Mouse (Mus musculus): ENCODE measurements around the gene Cox20. TPM values are rescaled to one million over a fixed set of nuclear protein-coding genes. Genes with fewer than 3 reads are reported as not detected.
"Not testable (repeated sequence)": the region's sequence is repeated elsewhere in the genome, so short reads cannot be mapped to it uniquely, and the experiment has no call there.

The Cox20 gene
- polyA plus RNA-seq, 1 experiment from 2014 or later: 167 TPM

DNA sequence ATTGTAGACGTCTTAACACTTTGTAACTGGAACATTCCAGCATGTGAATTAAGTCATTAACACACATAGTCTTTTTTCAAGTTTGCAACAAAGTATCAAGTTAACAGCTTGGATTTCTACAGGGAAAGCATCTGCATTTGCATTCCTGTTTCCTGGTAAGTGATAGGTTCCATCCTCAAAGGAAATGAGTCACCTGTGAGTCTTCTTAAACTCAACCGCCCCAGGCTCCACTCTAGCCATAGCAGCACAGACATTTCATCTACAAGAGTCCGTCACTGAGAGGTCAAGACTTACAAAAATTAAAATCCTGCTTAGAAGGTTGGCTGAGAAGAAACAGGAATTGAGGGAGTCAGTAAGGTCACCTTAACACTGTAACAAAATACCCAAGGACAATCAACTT lies 27.2 kb upstream of the Cox20 start:
- DNase-seq (ENCODE audit: low spot score): no peak
- Histone ChIP-seq H3K36me3 (ENCODE audit: control insufficient read depth, insufficient read depth, low read length) (no peaks in the 10 kb centered on the region), H3K4me1 (ENCODE audit: control insufficient read depth, insufficient read depth, low read length) (no peaks in the 10 kb centered on the region), H3K27me3 (replicated peaks; ENCODE audit: control insufficient read depth, insufficient read depth, low read length) (no peaks in the 10 kb centered on the region), H3K4me2 (ENCODE audit: low read length) (no peak overlapping the region), H3K4me3 (ENCODE audit: low read depth, low read length) (no peak overlapping the region), H3K9me3 (replicated peaks; ENCODE audit: control insufficient read depth, low read length) (no peaks in the 10 kb centered on the region), H3K9ac (ENCODE audit: low read length) (no peak overlapping the region), H3K27ac (ENCODE audit: low read depth, low read length) (no peak overlapping the region)
- ATAC-seq: no peak
- 90% methylated on average over 3 of the region's 3 CpGs for WGBS

DNA sequence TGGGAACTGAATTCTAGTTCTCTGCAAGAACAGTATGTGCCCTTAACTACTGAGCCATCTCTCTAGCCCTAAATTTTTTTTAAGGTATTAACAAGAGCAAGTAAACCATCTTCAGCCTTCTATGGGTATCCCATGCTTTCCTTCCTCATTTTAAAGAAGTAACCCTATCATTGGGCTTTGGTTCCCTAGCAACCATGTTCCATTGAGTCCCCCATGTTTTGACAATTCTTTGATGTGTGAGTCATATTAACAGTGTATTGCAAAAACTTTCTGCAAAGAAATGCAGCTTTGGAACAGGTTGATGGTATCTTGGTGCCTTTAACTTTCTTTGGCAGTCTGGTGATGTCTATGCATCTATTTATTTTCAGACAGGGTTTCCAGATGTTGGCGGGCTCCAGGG lies 24.9 kb upstream of the Cox20 start:
- H3K9ac ChIP-seq (ENCODE audit: low read length): no peak overlapping the region
- no peaks in the 10 kb centered on the region for H3K9me3 ChIP-seq (replicated peaks; ENCODE audit: control insufficient read depth, low read length)
- no peaks in the 10 kb centered on the region for H3K36me3 ChIP-seq (ENCODE audit: control insufficient read depth, insufficient read depth, low read length)
- WGBS: 97% methylated on average over 1 of the region's 1 CpGs
- ATAC-seq: no peak
- no peak for DNase-seq (ENCODE audit: low spot score)
- no peak overlapping the region for H3K4me2 ChIP-seq (ENCODE audit: low read length)
- H3K27ac ChIP-seq (ENCODE audit: low read depth, low read length): no peak overlapping the region
- no peaks in the 10 kb centered on the region for H3K4me1 ChIP-seq (ENCODE audit: control insufficient read depth, insufficient read depth, low read length)
- H3K4me3 ChIP-seq (ENCODE audit: low read depth, low read length): no peak overlapping the region
- H3K27me3 ChIP-seq (replicated peaks; ENCODE audit: control insufficient read depth, insufficient read depth, low read length): no peaks in the 10 kb centered on the region

DNA sequence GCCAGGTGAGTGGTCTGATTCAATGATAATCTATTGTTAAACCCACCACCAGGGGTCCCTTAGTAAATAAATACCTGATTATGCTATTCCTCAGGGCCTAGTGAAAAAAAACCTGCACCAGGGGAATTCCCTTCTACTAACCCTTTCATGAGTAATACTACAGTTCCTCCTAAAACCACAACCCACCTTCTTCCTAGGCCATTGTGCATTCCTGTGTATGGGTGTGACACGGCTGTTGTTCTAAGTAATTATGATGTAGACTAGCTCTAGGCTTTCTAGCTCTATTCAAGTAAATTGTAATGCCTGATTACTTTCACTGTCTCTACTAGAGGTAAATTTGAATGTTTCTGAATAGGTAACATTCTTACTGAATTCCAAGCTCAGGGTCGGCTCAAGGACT lies 17.7 kb upstream of the Cox20 start:
- H3K27me3 ChIP-seq (replicated peaks; ENCODE audit: control insufficient read depth, insufficient read depth, low read length); H3K4me1 ChIP-seq (ENCODE audit: control insufficient read depth, insufficient read depth, low read length); H3K27ac ChIP-seq (ENCODE audit: low read depth, low read length); H3K4me2 ChIP-seq (ENCODE audit: low read length); H3K36me3 ChIP-seq (ENCODE audit: control insufficient read depth, insufficient read depth, low read length); DNase-seq (ENCODE audit: low spot score); H3K4me3 ChIP-seq (ENCODE audit: low read depth, low read length); ATAC-seq; H3K9me3 ChIP-seq (replicated peaks; ENCODE audit: control insufficient read depth, low read length); H3K9ac ChIP-seq (ENCODE audit: low read length): not testable (repeated sequence)
- WGBS: 86% methylated on average over 2 of the region's 2 CpGs

DNA sequence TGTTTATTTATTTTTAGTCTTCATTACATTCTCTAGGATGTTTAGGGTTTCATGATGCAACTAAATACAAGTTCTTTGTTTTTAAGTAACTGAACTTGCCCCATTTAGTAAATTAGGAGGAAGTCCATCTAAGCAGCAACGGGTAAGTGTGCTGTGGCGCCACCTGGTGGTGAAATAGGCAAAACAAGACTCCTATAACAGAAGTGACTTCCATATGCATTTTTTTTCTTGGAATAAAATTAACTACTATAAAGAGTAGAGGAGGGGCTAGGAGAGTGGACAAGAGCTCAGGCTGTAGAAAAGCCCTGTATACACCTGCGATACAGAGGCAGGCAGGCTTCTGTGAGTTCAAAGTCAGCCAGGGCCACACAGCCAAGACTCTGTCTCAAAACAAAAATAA lies 15.5 kb upstream of the Cox20 start:
- WGBS: 25% methylated on average over 3 of the region's 3 CpGs
- H3K36me3 ChIP-seq (ENCODE audit: control insufficient read depth, insufficient read depth, low read length): no peaks in the 10 kb centered on the region

DNA sequence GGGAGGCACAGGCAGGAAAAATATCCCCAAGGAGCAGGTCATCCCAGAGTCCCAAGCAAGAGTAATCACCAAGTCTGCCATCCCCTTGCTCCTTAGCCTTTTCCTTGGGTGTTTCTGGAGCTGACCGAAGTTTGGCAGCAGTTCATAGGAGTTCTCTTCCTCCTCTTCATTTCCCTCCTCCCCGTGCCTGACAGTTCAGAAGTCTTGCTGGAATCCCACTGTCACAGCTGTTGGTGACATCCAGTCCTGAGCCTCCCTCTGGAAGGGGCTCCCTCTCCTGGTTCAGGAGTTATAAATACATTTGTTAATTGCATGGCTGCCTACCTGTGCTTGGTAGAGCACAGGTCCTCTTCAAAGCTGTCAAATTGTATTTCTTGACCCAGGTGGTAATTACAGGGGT lies 9.4 kb upstream of the Cox20 start:
- DNase-seq (ENCODE audit: low spot score): no peak
- Histone ChIP-seq H3K4me2 (ENCODE audit: low read length) (no peak overlapping the region), H3K9me3 (replicated peaks; ENCODE audit: control insufficient read depth, low read length) (no peaks in the 10 kb centered on the region), H3K27ac (ENCODE audit: low read depth, low read length) (no peak overlapping the region), H3K36me3 (ENCODE audit: control insufficient read depth, insufficient read depth, low read length) (no peaks in the 10 kb centered on the region), H3K4me3 (ENCODE audit: low read depth, low read length) (no peak overlapping the region), H3K4me1 (ENCODE audit: control insufficient read depth, insufficient read depth, low read length) (no peaks in the 10 kb centered on the region), H3K9ac (ENCODE audit: low read length) (no peak overlapping the region), H3K27me3 (replicated peaks; ENCODE audit: control insufficient read depth, insufficient read depth, low read length) (no peaks in the 10 kb centered on the region)
- WGBS: 88% methylated on average over 2 of the region's 2 CpGs
- ATAC-seq: no peak

More for the DNA sequence above, 15.5 kb upstream of the Cox20 start:
- H3K4me3 ChIP-seq (ENCODE audit: low read depth, low read length): no peak overlapping the region
- H3K4me2 ChIP-seq (ENCODE audit: low read length): no peak overlapping the region
- ATAC-seq (peak; percentile 62), DNase-seq (ENCODE audit: low spot score) (peak; percentile 74)
- no peaks in the 10 kb centered on the region for H3K9me3 ChIP-seq (replicated peaks; ENCODE audit: control insufficient read depth, low read length)
- H3K9ac ChIP-seq (ENCODE audit: low read length): no peak overlapping the region
- H3K27me3 ChIP-seq (replicated peaks; ENCODE audit: control insufficient read depth, insufficient read depth, low read length): no peaks in the 10 kb centered on the region
- no peaks in the 10 kb centered on the region for H3K4me1 ChIP-seq (ENCODE audit: control insufficient read depth, insufficient read depth, low read length)
- H3K27ac ChIP-seq (ENCODE audit: low read depth, low read length): no peak overlapping the region

DNA sequence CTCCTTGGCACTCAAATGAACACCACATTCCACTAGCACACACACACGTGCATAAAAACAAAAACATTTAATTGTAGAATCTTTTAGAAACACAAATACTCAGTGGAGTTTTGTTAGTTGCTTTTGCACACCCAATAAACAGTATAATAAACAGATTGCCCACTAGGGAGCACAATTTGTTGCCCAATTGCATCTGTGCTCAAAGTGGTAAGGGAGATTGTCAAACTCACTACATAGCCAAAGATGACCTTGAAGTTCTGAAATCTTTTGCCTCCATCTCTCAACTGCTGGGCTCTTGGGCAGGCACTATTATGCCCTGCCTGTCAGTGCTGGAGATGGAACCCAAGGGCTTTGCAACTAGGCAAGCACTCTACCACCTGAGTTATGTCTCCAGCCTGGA lies 8.8 kb upstream of the Cox20 start:
- DNase-seq (ENCODE audit: low spot score): no peak
- Histone ChIP-seq H3K9ac (ENCODE audit: low read length) (no peak overlapping the region), H3K4me3 (ENCODE audit: low read depth, low read length) (no peak overlapping the region), H3K4me1 (ENCODE audit: control insufficient read depth, insufficient read depth, low read length) (no peaks in the 10 kb centered on the region), H3K36me3 (ENCODE audit: control insufficient read depth, insufficient read depth, low read length) (no peaks in the 10 kb centered on the region), H3K4me2 (ENCODE audit: low read length) (no peak overlapping the region), H3K9me3 (replicated peaks; ENCODE audit: control insufficient read depth, low read length) (no peaks in the 10 kb centered on the region), H3K27ac (ENCODE audit: low read depth, low read length) (no peak overlapping the region), H3K27me3 (replicated peaks; ENCODE audit: control insufficient read depth, insufficient read depth, low read length) (no peaks in the 10 kb centered on the region)
- WGBS: 64% methylated on average over 1 of the region's 1 CpGs
- no peak for ATAC-seq

DNA sequence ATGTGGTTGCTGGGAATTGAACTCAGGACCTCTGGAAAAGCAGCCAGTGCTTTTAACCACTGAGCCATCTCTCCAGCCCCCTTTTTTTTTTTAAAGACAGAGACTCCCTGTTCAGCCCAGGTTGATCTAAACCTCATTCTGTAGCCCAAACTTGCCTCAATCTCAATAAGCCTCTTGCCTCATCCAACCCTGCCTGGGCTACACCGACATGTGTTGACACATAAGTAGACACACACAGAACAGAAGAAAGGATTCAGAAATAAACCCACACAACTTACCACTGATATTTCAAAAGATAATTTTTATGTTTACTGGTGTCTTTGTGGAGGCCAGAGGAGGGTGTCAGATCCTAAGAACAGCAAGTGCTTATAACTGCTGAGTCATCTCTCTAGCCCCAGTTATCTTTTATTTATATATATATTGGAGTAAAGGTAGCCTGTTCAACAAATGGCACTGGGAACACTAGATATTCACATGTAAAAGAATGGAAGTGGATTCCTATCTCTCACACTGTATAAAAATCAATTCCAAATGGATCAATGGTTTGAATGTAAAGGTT lies 5.8 kb upstream of the Cox20 start:
- no peak for ATAC-seq
- Histone ChIP-seq H3K36me3 (ENCODE audit: control insufficient read depth, insufficient read depth, low read length) (no peaks in the 10 kb centered on the region), H3K9me3 (replicated peaks; ENCODE audit: control insufficient read depth, low read length) (no peaks in the 10 kb centered on the region), H3K9ac (ENCODE audit: low read length) (no peak overlapping the region), H3K4me2 (ENCODE audit: low read length) (no peak overlapping the region), H3K4me3 (ENCODE audit: low read depth, low read length) (no peak overlapping the region), H3K27me3 (replicated peaks; ENCODE audit: control insufficient read depth, insufficient read depth, low read length) (no peaks in the 10 kb centered on the region), H3K4me1 (ENCODE audit: control insufficient read depth, insufficient read depth, low read length) (peaks cover 5% of the 10 kb centered on the region), H3K27ac (ENCODE audit: low read depth, low read length) (no peak overlapping the region)
- no peak for DNase-seq (ENCODE audit: low spot score)
- 97% methylated on average over 1 of the region's 1 CpGs for WGBS

DNA sequence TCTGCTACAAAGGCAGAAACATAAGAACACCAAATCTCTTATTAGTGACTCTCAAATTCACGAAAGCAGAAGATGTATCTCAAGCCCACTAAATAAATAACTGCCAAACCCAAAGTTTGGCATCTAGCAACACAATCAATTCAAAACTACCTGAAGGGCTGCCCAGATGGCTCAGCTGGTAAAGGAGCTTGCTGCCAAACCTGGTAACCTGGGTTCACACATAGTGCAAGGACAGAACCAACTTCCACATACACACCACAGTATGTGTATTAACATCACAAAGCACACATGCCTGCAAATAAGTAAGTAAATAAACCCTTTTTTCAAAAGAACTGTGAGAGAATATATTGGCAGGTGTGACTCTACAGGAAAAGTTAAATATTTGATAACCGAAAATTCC lies 4.7 kb upstream of the Cox20 start:
- no peak for ATAC-seq

DNA sequence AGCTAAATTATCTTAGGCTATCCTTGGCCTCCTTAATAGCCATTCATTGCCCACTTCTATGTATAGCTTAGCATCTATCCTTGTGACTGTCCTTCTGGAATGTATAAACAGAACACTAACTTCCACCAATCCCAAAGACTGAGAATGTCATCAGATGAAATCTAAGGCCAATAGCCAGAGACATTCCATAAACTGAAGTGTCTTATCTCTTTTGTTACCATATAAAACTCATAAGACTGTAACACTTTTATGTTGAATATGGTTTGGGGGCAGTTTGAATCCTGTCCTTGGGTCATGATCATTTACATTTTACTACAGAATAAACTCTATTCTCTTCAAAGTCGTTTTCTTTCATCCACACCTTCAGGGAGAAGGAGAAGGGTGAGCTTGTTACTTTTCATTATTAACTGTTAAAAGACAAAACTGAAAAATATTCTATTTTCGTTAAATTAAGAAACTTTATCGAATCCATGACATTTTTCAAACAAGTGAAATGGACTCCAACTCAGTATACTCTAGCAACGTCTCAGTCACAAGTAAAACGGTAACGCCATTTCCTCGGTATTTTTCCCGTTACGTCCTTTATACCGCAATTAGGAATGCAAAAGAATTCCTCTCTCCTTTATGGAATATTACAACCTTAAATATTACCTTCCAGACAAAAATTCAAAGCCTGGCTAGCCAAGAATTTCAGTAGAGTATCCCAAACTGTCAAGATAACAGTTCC lies 1.5 kb upstream of the Cox20 start:
- Histone ChIP-seq H3K4me1 (ENCODE audit: control insufficient read depth, insufficient read depth, low read length) (peaks cover 15% of the 10 kb centered on the region), H3K9ac (ENCODE audit: low read length) (peak overlapping the region; percentile 78), H3K9me3 (replicated peaks; ENCODE audit: control insufficient read depth, low read length) (no peaks in the 10 kb centered on the region), H3K4me2 (ENCODE audit: low read length) (peak overlapping the region; percentile 67), H3K36me3 (ENCODE audit: control insufficient read depth, insufficient read depth, low read length) (peaks cover 17% of the 10 kb centered on the region), H3K27me3 (replicated peaks; ENCODE audit: control insufficient read depth, insufficient read depth, low read length) (no peaks in the 10 kb centered on the region), H3K4me3 (ENCODE audit: low read depth, low read length) (peak overlapping the region; percentile 67), H3K27ac (ENCODE audit: low read depth, low read length) (peak overlapping the region; percentile 99)
- peak; percentile 47 for DNase-seq (ENCODE audit: low spot score)
- 42% methylated on average over 10 of the region's 10 CpGs for WGBS
- no peak for ATAC-seq

More for the DNA sequence above, 4.7 kb upstream of the Cox20 start:
- WGBS: 87% methylated on average over 2 of the region's 2 CpGs
- H3K4me3 ChIP-seq (ENCODE audit: low read depth, low read length): no peak overlapping the region
- H3K4me2 ChIP-seq (ENCODE audit: low read length): no peak overlapping the region
- H3K9me3 ChIP-seq (replicated peaks; ENCODE audit: control insufficient read depth, low read length): no peaks in the 10 kb centered on the region
- no peaks in the 10 kb centered on the region for H3K27me3 ChIP-seq (replicated peaks; ENCODE audit: control insufficient read depth, insufficient read depth, low read length)
- no peak overlapping the region for H3K27ac ChIP-seq (ENCODE audit: low read depth, low read length)
- no peak overlapping the region for H3K9ac ChIP-seq (ENCODE audit: low read length)
- H3K4me1 ChIP-seq (ENCODE audit: control insufficient read depth, insufficient read depth, low read length): peaks cover 5% of the 10 kb centered on the region
- no peaks in the 10 kb centered on the region for H3K36me3 ChIP-seq (ENCODE audit: control insufficient read depth, insufficient read depth, low read length)
- no peak for DNase-seq (ENCODE audit: low spot score)
